ENCODE assay signal across 8 mouse cellular contexts in genomic region chr16:43801791-43802307, GRCm38 (mm10). TPM values are rescaled to one million over a fixed set of nuclear protein-coding genes. Genes with fewer than 3 reads are reported as not detected.
DNase-seq lines count a peak whose midpoint lies in the region; ATAC-seq lines count a peak whose summit lies in the region.

No protein-coding gene starts in this region.

- 0 out of 2 replicates have a peak overlapping the region, but pooled peaks have one; percentile 6 for H3K27ac ChIP-seq in hindbrain, embryonic 16.5 days (ENCODE audit: low read depth, low read length)

- peak; percentile 88 for ATAC-seq in hindbrain, embryonic 16.5 days
- ATAC-seq in megakaryocyte-erythroid progenitor cell, adult 5-6 weeks (replicated peaks; ENCODE audit: low FRiP score, low TSS enrichment, poor library complexity, severe bottlenecking) = peak; percentile 92

- peak; percentile 96 for DNase-seq in R1 (ENCODE audit: low read depth, low spot score)
- DNase-seq in cerebellum, postnatal 14 days = peak; percentile 88
- peak; percentile 75 for DNase-seq in gastrocnemius, adult 18-20 months (ENCODE audit: low spot score)
- peak; percentile 36 to 79 for DNase-seq in left cerebral cortex, postnatal 10 days (ENCODE audit: extremely low spot score in 1 of 2, low spot score in 2 of 2)
- peak; percentile 50 for DNase-seq in right cerebral cortex, postnatal 25 days
- peak; percentile 78 to 80 for DNase-seq in urinary bladder, postnatal 4 days (ENCODE audit: low spot score in 2 of 2)

- peak overlapping the region; percentile 41 for H3K4me3 ChIP-seq in hindbrain, embryonic 16.5 days (ENCODE audit: low read length)

- H3K9ac ChIP-seq in hindbrain, embryonic 16.5 days (ENCODE audit: low read depth, low read length) = peak overlapping the region; percentile 36

- no peaks in the 10 kb centered on the region for H3K27me3 ChIP-seq in hindbrain, embryonic 16.5 days (replicated peaks; ENCODE audit: control insufficient read depth, insufficient read depth, low read length)

- WGBS in hindbrain, embryonic 16.5 days = 3% methylated on average over 17 of the region's 18 CpGs

- peaks cover under 1% of the 10 kb centered on the region for H3K9me3 ChIP-seq in hindbrain, embryonic 16.5 days (ENCODE audit: control insufficient read depth, low read length)

- intact Hi-C loops in left cerebral cortex, postnatal 10 days (cut with DNase I) = loop anchor here (5.0 to 10.0 kb wide), 2 partner anchors 287 to 410 kb away; no protein-coding TSS in a partner anchor

- H3K4me2 ChIP-seq in hindbrain, embryonic 16.5 days (ENCODE audit: low read length) = peak overlapping the region; percentile 69

- peaks cover 9% of the 10 kb centered on the region for H3K4me1 ChIP-seq in hindbrain, embryonic 16.5 days (ENCODE audit: control insufficient read depth, insufficient read depth, low read depth, low read length)

- no peaks in the 10 kb centered on the region for H3K36me3 ChIP-seq in hindbrain, embryonic 16.5 days (ENCODE audit: control insufficient read depth, insufficient read depth, low read length)

RNA-seq across cellular contexts. Expression of gene Drd3, which starts 48.0 kb away (rescaled TPM):
- total RNA-seq in gastrocnemius, adult 18-20 months (2021) = not detected
- polyA plus RNA-seq in hindbrain, embryonic 16.5 days (2015; fragmentation: Nextera tagmentation; extraction: Ambion mirVana) = not detected in 2 replicates
- total RNA-seq in left cerebral cortex, postnatal 10 days (2021) = under 1 TPM; 0.67 to 0.75 TPM
- not detected in 2 replicates for total RNA-seq in megakaryocyte-erythroid progenitor cell, adult 5-6 weeks (2014; fragmentation: Nextera tagmentation)
- total RNA-seq in megakaryocyte-erythroid progenitor cell, adult 5-6 weeks (2017) = not detected in 2 replicates

Comparison
In these comparisons a context has a peak if more than half of its experiments do, and no peak if none do; other contexts are left out.
1. Peak in every context shown above with its lines: DNase-seq, ATAC-seq, H3K4me3 ChIP-seq and H3K27ac ChIP-seq.